Mouse (Mus musculus) heart, adult 2 months (tissue): ENCODE data around the gene Olfr958.

Experiments
- CTCF ChIP-seq: fragments of 200-600 bp; IDR thresholded peaks from 2 replicates; pipeline ENCODE4 v1.8.1; 2022; ENCODE audit warnings: antibody characterized with exemption, mild to moderate bottlenecking, moderate library complexity
- POLR2A ChIP-seq: fragments of 200-500 bp; IDR thresholded peaks from 2 replicates; pipeline ENCODE4 v1.6.1; 2011; ENCODE audit warnings: mild to moderate bottlenecking, low read depth, low read length, control low read depth; ENCODE audit not compliant: insufficient read depth

DNA sequence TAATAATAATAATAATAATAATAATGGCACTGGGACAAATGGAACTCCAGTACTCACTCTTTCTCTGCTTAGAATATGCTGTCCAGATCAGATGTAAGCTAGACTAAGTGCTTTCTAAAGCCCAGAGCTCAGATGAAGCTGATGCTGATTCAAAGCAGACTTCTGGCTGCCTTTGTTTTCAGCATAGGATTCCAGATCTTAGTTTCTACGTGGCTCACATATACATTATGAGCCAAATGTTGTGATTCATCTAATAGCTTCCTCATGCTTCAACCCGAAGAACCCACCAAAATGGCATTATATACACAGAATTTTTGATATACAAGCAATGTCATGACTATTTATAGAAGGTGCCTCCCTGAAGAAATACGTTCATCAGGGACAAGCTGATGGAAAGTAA is 38.3 kb downstream of the Olfr958 start, which contains the start of gene Olfr957:
- TF ChIP-seq CTCF: no peak
- TF ChIP-seq POLR2A: no peak
